Mouse (Mus musculus) bone marrow macrophage, adult 2 months (primary cell): ENCODE measurements around the gene Olfr141.

Experiments
- CTCF ChIP-seq: IDR thresholded peaks from 2 replicates; pipeline ENCODE4 v1.5.1; 2012; ENCODE audit warnings: low read depth, mild to moderate bottlenecking, low read length, moderate library complexity
- POLR2A ChIP-seq: IDR thresholded peaks from 2 replicates; pipeline ENCODE4 v1.6.1; 2012; ENCODE audit warnings: mild to moderate bottlenecking, low read depth, low read length, borderline replicate concordance

DNA sequence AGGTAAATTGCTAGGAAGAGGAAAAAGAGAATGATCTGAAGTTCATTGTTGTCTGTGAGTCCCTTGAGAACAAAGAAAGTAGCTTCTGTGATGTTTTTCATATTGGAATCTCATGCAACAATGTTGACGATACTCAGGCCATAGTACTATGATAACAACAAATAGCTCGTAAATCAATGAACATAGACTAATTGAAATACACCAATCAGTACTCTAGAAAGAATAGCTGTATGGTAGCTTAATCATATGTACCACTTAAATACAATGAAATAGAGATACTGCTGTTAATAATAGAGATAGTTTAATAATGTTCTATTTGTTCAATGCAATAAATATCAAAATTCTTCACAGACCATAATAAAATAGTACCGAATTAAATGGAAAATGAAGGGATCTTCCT, 41.8 kb upstream of the Olfr141 start, which contains the start of gene Olfr1095:
- TF ChIP-seq POLR2A = no peak
- no peak for TF ChIP-seq CTCF
